Mouse (Mus musculus) fat pad, adult 2 months (tissue): ENCODE data around the gene Fem1a.

Source experiments
- DNase-seq: peaks from one replicate; pipeline ENCODE4 v3.0.0-alpha.2; 2011; ENCODE audit warnings: low read depth, low spot score; ENCODE audit errors: extremely low read depth

The Fem1a gene

GRCm38 (mm10) chr17:56303160-56303846 lies 46.7 kb downstream of the Fem1a start, which contains the start of gene Uhrf1:
Uhrf1 (plus strand) TSS chr17:56303321.
- no peak for DNase-seq

DNA sequence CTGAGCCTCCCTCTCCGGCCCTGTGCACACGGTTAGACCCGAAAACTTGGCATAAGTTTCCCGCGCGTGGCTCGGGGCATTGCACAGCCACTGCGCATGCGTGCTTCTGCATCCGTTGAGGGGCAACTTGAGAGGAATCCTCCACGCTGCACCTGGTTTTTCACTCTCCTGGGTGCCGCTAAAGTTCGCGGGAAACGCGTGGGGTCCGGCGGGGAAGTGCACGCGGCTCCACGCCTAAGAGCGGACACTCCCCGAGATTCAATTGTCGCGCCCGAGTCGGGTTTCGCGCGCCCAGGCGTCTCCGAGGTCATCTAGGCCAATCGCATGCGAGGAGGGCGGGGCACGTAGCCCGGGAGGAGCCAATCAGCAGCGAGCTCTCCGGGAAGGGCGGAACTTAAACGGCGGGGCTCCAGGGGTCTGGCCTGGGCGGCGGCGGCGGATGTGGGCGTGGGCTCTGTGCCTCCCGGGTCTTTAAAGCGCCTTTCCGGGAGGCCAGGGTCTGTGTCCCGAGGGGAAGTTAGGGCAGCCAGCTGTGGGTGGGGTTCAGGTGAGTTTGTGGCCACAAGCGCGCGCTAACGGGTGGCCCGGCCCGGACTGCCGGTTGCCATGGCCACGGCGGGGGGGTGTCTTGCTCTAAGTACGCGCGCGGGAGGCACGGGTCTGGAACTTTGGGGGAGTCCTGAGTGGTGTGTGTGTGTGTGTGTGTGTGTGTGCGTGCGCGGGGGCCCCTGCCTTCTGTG lies 47.4 kb downstream of the Fem1a start:
- no peak for DNase-seq

GRCm38 (mm10) chr17:56304718-56305117 lies 48.1 kb downstream of the Fem1a start:
- no peak for DNase-seq

DNA sequence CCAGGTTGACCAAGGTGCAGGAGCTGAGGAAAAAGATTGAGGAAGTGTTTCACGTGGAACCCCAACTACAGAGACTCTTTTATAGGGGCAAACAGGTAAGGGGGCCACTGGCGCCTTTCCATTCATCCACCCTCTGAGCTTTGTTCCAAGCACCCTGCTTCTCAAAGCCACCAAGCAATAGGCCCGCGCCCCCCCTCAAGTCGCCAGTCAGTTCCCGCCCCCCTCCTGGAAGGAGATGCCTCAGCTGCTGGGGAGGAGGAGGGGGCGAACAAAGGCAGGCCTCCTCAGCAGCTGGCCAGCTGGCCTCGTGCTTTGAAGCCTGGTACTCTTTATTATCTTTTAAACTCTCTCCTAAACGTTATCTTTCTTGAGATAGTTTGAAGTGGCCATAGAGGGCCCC lies 48.5 kb downstream of the Fem1a start:
- DNase-seq: no peak

- DNase-seq: no peak
These were observed 49.2 kb downstream of the Fem1a start for GRCm38 (mm10) chr17:56305826-56306225.

DNA sequence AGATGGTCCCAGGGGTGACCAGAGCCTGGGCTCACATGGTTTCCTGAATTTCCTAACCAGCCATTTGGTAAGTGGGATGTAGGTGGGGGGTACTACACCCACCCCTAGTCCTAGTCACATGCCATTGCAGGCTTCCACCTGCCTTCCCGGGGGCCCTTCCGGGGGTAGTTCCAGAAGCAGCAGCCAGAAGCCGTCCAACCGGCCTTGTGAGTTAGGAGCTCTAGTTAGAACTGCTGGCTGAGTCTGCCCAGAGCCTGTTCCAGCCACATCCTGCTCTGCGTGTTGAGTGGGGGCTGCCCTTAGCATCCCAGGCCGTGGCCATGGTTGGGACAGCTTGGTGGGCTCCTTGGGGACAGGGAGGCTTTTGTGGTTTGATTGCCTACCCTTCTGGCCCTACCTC lies 51.5 kb downstream of the Fem1a start:
- DNase-seq: no peak

GRCm38 (mm10) chr17:56309191-56309945 lies 52.8 kb downstream of the Fem1a start:
- DNase-seq: no peak
